Mouse (Mus musculus): Measurements from ENCODE around the gene Gm20388.

- no peak for TF ChIP-seq GATA1 (IDR thresholded peaks at IDR 0.05; ENCODE audit: borderline replicate concordance, low read length)
- no peak for TF ChIP-seq CTCF (IDR thresholded peaks at IDR 0.05; ENCODE audit: low read depth, low read length)
- no peak for TF ChIP-seq POLR2AphosphoS5 (IDR thresholded peaks at IDR 0.05; ENCODE audit: insufficient replicate concordance, low read depth, low read length)
- no peak for TF ChIP-seq TAL1 (conservative IDR thresholded peaks at IDR 0.05; ENCODE audit: low read depth, low read length)
- TF ChIP-seq GATA2 (IDR thresholded peaks at IDR 0.05; ENCODE audit: borderline replicate concordance, low read depth, low read length), result no peak
Measured at GRCm38 (mm10) chr8:121632401-121632800, 1721.8 kb downstream of the Gm20388 start.

Data from G1E (cell line).